Mouse (Mus musculus) small intestine, adult 2 months (tissue): Measurements from ENCODE around the gene Krt23.

Experiments used
- CTCF ChIP-seq: fragments of 200-500 bp; IDR thresholded peaks from 2 replicates; pipeline ENCODE4 v1.5.1; 2012; ENCODE audit warnings: low read depth, mild to moderate bottlenecking, control low read depth, inconsistent platforms, low read length, moderate library complexity, mixed read lengths; ENCODE audit not compliant: insufficient replicate concordance, insufficient read length; ENCODE audit errors: extremely low read depth
- POLR2A ChIP-seq: fragments of 200-500 bp; IDR thresholded peaks from 2 replicates; pipeline ENCODE4 v1.6.1; 2012; ENCODE audit warnings: low read depth, mild to moderate bottlenecking, control low read depth, inconsistent platforms, low read length, moderate library complexity

DNA sequence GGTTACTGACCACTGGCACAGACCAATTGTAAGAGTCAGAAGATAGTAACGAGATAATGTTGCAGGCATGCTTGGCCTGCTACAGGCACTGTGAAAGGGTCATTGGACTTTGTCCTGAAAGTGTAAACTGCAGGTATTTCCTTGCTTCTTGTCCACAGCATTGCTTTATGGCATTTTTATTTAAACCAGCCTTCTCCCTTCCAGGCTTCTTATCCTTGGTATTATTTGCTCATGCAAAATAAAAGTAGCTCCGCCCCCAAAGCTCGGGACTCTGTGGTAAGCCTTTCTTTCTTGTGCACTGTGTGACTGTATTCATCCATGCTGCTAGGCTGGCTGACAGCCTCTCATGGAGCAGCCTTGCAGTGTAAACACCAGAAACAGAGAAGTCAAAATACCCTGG is 3.7 kb downstream of the Krt23 start:
- TF ChIP-seq CTCF (no peak), POLR2A (no peak)
